Mouse (Mus musculus): ENCODE data around the gene Aspm.
A peak's percentile ranks its signal among the peaks of the same experiment; 100 is the strongest.
"Not testable (repeated sequence)": the region's sequence is repeated elsewhere in the genome, so short reads cannot be mapped to it uniquely, and the experiment has no call there.

Aspm gene

GRCm38 (mm10) chr1:139454340-139455225 is at the start of gene Aspm:
Gene Aspm, plus strand, starts transcription at chr1:139454772.
- peak; percentile 88 for DNase-seq

GRCm38 (mm10) chr1:139405766-139406165 is 48.8 kb upstream of the Aspm start:
- no peak for DNase-seq

DNA sequence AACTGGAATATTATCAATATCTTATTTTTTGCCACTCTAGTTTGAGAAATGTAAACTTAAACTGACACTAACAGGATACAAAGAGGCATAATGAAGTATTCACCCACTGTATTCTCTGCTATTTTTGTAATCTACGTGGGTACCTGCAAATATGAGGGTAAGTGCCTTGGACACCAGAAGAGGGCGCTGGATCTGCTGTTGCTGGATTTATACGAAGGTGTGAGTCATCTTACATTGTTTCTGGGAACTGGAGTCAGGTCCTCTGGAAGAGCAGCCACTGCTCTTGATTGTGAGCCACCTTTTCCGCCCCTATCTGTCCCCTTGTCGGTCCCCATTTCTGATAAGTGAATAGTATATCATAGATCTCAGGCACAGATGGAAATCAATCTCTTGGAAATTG is 46.9 kb upstream of the Aspm start:
- DNase-seq = no peak

DNA sequence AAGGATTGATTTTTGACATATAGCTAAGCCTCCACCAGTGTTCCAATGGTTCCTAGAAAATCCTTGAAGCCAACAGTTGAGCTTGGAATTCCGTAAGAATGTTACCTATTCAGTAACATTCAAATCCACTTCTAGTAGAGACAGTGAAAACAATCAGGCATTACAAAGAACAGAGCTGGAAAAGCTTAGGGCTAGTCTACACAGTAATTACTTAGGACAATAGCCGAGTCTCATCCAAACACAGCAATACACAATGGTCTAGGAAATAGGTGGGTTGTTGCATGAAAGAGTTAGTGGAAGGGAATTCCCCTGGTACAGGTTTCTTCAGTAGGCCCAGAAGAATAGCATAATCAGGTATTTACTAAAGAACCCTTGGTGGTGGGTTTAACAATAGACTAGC is 42.2 kb upstream of the Aspm start:
- DNase-seq = not testable (repeated sequence)

DNA sequence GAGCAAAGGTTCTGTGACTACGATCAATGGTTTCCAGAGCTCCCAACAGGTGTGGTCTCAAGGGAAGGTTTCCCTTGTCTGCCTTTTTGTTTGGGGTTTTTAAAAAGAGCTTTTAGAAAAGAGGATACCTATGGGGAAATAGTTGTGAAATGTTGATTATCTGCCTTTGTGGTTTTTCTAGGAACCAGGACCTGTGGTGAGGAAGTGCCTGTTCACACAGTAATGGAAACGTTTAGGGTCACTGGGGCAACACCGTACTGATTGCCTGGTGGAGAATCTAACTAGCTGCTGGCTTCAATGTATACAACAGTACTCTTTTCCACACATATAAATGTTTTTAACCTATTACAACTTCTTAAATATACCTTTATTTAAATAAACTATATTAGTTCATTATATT is 41.1 kb upstream of the Aspm start:
- no peak for DNase-seq

- DNase-seq = no peak
These were observed 33.1 kb upstream of the Aspm start for GRCm38 (mm10) chr1:139421521-139421874.

DNA sequence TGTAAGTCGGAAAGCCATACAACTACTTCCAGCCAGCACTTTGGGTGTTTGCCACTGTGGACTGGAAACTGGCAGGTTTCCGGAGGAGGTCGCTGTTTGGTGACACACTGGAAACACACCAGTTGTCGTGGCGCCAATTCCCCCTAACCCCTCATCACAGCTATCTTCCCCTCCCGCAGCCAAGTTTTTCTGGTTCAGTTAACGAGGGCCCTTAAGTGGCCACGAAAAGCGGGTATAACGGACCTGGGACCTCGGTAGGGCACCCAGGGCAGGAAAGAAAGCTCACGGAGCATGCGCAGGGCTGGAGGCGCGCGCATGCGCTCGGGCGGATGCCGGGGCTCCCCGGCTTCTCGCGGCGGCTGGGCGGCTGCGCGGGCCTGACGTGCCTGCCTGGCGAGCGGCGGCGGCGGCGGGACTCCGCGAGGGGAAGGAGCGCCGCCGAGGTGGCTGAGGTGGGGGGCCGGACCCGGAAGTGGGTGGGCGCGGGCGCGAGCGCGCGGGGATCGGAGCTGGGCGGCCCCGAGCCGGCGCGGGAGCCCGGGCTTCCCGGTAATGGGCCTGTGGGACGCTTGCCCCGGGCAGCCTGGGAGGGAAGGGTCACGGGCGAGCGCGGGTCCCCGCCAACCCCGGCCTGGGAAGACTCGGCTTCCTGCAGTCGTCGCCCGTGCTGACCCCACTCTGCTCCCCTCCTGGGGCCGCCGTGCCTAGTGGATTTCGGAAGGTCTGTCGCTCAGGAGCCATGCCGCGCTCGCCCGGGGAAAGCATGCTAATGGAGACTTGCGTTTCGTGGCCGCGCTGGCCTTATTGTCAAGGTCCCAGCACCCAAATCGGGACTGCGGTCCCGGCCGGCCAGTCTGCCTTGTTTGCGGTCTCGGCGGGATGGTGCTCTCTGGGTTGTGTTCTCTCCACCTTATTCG is 32.4 kb upstream of the Aspm start, which contains the start of gene Zbtb41:
TSS of gene Zbtb41 (plus strand) at position 414 of the 917 bp plus-strand sequence.
- DNase-seq = peak; percentile 88

DNA sequence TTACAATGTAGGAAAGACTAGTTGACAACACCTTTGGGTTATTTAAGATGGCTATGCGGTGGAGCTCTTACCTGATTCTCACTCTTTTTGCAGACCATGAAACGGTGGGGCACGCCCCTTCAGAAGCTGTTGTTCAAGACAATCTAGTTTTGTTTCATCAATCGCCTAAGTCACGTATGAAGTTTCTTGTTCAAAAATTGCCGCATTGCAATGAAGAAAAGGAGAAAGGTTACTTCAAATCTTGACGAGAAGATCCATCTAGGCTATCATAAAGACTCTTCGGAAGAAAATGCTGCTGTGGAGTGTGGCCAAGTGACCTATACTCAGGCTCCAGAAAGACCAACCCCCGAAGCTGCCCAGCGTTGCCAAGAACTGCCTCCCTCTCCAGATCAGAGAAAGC is 31.6 kb upstream of the Aspm start:
- peak; percentile 4 for DNase-seq

GRCm38 (mm10) chr1:139423931-139424330 is 30.6 kb upstream of the Aspm start:
- no peak for DNase-seq

DNA sequence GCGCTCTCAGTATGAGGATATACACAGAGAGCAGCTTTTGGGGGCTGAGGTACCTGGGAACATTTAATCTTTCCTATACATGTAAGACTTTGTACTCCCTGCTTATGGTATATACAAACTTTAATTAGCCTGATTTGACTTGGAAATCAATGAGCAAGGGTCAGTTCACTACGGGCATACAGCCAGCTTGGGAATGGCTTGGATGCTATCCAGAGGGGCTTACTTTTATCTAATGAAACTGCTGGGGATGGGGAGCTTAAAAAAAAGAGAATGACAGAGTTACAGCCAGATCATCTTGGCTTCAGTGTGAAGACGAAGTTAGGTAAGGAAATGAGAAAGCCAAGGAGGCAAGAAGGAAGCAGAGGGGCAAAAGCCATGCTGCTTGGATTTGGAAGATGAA is 29.6 kb upstream of the Aspm start:
- DNase-seq = no peak

GRCm38 (mm10) chr1:139438373-139438772 is 16.2 kb upstream of the Aspm start:
- peak; percentile 9 for DNase-seq

DNA sequence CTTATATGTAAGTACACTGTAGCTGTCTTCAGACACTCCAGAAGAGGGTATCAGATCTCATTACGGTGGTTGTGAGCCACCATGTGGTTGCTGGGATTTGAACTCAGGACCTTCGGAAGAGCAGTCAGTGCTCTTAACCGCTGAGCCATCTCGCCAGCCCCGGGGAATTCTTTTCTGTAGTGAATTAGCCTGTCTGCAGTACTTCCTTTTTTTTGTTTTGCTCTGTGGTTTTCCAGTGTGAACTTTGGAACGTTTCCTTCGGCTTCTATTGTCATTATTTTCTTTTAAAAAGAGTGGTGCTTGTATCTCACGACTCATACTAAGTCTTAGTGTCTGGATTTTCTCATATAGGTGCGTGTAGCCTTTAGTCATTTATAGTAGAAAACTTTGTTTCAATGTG is 11.5 kb upstream of the Aspm start:
- DNase-seq = not testable (repeated sequence)

DNA sequence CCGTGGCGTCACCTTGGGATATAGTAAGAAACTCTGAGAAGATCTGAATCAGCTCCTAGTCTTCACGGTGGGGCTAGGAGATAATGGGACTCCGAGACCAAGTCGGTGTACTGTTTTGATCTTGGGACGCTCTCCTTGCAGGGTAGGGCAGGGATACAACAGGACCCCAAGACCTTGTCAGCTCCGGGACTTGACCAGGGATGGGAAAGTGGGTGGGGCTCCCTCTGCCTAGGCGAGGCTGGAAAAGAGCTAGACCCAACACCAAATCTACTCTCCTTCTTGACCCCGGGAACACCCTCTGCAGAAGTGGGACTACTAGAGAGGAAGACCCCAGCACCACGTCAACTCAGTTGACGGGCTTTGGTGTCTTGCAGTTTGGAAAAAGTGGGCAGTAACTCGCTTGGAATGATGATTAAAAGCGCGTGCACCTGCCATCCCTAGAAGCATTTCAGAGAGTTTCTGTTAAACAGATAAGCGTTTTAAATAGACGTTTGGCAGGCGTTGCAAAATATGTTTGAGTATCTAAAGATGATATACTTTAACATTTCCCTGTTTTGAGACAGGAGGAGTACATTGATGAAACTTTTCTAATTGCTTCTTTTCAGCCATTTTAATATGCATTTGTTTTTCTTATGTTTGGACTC is 776 bp downstream of the Aspm start:
- DNase-seq = no peak

DNA sequence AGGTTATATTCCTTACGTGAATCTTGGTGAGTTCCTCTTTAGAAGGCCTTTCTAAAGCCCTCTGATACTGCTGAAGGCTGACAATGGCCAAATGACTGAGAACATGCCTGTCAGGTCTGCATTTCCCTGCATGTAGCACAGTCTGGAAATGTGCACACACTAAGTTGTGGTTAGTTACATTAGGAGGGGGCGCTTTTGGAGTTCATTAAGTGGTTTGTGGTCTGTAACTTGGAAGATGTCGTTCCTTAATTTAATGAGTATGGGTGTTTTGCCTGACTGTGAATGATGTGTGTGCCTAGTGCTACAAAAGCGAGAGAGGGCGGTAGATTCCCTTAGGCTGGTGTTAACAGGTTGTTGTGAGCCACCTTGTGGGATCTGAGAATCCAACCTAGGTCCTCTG is 6.2 kb downstream of the Aspm start:
- DNase-seq = no peak

GRCm38 (mm10) chr1:139465936-139466335 is 11.4 kb downstream of the Aspm start:
- no peak for DNase-seq

DNA sequence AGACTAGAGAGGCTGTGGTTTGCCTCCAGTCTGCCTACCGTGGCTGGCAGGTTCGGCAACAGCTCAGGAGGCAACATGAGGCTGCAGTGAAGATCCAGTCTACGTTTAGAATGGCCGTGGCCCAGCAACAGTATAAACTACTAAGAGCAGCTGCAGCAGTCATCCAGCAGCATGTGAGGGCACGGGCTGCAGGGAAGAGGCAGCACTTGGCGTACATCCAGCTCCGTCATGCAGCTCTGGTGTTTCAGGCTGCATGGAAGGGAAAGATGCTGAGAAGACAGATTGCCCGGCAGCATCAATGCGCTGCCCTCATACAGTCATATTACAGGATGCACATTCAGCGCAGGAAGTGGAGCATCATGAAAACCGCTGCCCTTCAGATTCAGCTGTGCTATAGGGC is 24.3 kb downstream of the Aspm start:
- DNase-seq = no peak

DNA sequence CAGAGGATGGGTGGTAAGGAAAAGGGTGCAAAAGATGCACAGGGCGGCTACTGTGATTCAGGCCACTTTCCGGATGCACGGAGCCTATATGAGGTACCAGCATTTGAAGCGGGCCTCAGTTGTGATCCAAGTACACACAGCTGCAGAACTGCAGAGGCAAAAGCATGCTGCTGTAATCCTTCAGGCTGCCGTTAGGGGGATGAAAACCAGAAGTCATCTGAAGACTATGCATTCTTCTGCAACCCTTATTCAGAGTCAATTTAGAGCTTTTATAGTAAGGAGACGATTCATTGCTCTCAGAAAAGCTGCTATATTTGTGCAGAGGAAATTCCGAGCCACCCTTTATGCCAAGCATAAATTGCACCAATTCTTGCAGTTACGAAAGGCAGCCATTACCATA is 25.7 kb downstream of the Aspm start:
- no peak for DNase-seq

DNA sequence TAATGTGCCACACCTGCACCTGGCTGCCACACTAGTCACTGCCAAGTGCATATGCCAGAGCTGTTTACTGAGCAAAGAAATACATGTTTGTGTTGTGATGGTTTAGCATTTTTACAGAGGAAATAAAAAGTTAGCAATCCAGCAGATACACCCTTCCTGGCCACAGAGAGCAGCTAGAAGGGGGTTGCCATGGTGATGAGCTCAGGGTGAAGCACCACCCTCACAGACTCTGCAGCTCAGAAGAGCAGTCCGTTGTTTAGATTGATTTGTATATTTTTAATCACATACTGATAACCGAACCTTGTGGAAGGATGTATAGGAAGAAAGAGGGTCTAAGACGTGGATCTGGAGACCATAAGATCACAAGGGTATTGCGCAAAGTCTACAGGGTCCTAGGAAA is 26.6 kb downstream of the Aspm start:
- no peak for DNase-seq

DNA sequence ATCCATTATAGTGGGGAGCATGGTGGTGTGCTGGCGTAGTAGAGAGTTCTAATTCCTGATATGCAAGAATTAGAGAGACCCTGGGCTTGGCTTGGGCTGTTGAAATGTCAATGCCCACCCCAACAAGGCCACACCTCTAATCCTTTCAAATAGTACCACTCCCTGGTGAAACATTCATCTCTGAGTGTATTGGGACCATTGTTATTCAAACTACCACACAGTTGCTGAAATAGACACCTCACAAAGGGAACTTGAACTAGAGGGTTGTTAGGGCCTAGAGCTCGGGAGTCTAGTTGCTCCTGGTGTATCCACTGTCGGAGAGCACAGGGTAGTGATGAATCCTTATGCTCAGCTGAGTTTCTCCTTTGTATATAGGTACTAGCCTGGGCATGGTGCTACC is 40.1 kb downstream of the Aspm start:
- no peak for DNase-seq

DNA sequence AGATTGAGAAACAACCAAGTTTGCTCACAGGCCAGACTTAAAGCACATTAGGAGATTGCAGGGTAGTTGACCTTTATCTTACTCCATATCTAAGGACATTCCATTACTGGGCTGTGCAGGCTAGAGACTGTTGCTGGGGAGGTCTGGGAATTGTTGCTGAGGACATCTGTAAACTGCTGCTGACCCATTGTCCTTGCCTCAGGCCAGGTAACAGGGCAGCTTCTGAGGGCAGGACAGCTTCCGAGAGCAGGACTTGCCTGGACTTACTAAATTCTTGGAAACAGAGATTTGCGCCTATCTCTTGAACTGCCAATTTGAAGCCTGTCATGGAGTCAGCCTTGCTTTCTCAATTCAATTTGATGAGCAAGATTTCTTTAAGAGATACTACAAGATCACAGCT is 40.8 kb downstream of the Aspm start:
- DNase-seq = no peak

- no peak for DNase-seq
These were observed 41.6 kb downstream of the Aspm start for GRCm38 (mm10) chr1:139496212-139496611.

DNA sequence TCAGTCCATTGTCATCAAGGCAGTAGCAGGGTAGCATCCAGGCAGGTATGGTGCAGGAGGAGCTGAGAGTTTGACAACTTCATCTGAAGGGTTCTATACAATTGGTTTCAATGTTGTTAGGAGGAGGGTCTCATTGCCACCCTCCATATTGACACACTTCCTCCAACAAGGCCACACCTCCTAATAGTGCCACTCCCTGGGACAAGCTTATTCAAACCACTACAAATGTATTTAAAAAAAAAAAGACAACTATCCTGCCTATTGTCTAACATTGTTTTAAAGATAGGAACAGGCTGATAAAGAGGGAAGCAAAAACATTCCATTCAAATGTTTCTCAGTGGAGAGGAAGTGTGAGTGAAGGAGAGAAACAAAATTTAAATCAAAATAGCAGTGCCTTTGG is 45.2 kb downstream of the Aspm start:
- DNase-seq = no peak

GRCm38 (mm10) chr1:139501258-139501752 is 46.7 kb downstream of the Aspm start, which contains the start of gene F13b:
Gene F13b, plus strand, starts transcription at chr1:139501702.
- DNase-seq = no peak
